In genomic region chr15:94220686-94221085, GRCm38 (mm10) we compare ENCODE assay signal across 11 mouse cellular contexts.
DNase-seq lines count a peak whose midpoint lies in the region; ATAC-seq lines count a peak whose summit lies in the region.
"Had no signal": no experiment of that assay in that cellular context is flagged by ENCODE, and none has a peak within 500 bp of the region (broad histone marks: within the 10 kb centered on the region; RNA-seq: fewer than 3 reads in every experiment).

No protein-coding gene starts in this region.

- no peaks in the 10 kb centered on the region for H3K36me3 ChIP-seq in forebrain, embryonic 16.5 days (ENCODE audit: control insufficient read depth, insufficient read depth)
- no peaks in the 10 kb centered on the region for H3K36me3 ChIP-seq in forebrain, embryonic 13.5 days (ENCODE audit: poor library complexity, severe bottlenecking)
- no peaks in the 10 kb centered on the region for H3K36me3 ChIP-seq in heart, embryonic 15.5 days
- H3K36me3 ChIP-seq: midbrain, embryonic 10.5 days had no signal

- H3K27ac ChIP-seq in forebrain, embryonic 16.5 days (ENCODE audit: low read length): peak overlapping the region; percentile 15; the same call in 1 of the 2 replicates
- H3K27ac ChIP-seq in forebrain, embryonic 13.5 days: no peak overlapping the region
- peak overlapping the region; percentile 44 for H3K27ac ChIP-seq in heart, embryonic 15.5 days
- H3K27ac ChIP-seq: liver, embryonic 14.5 days; midbrain, embryonic 10.5 days had no signal

- no peak overlapping the region for H3K4me2 ChIP-seq in forebrain, embryonic 16.5 days (ENCODE audit: low read length)
- no peak overlapping the region for H3K4me2 ChIP-seq in forebrain, embryonic 13.5 days
- no peak overlapping the region for H3K4me2 ChIP-seq in heart, embryonic 15.5 days

- DNase-seq in kidney, postnatal 4 days: peak; percentile 16 to 54
- no peak for DNase-seq in kidney, adult 8-10 months
- DNase-seq in naive thymus-derived CD4-positive, alpha-beta T cell, adult 2 months (ENCODE audit: low read depth): peak; percentile 66
- DNase-seq in thymus, postnatal 4 days: no peak
- no peak for DNase-seq in right cerebral cortex, postnatal 36 days (ENCODE audit: low spot score in 2 of 2)
- DNase-seq: B cell, adult 2 months had no signal

- peak; percentile 45; the same call in 1 of the 2 replicates for ATAC-seq in forebrain, embryonic 16.5 days
- no peak for ATAC-seq in forebrain, embryonic 13.5 days
- ATAC-seq in heart, embryonic 15.5 days (replicated peaks; ENCODE audit: insufficient number of reproducible peaks, insufficient read depth, low FRiP score, low read depth): no peak

- peaks cover 12% of the 10 kb centered on the region for H3K4me1 ChIP-seq in forebrain, embryonic 16.5 days (replicated peaks; ENCODE audit: control insufficient read depth, insufficient read depth, low read length)
- 0 out of 2 replicates have a peak, but pooled peaks cover 6% of the 10 kb centered on the region for H3K4me1 ChIP-seq in forebrain, embryonic 13.5 days
- peaks cover 30% of the 10 kb centered on the region for H3K4me1 ChIP-seq in heart, embryonic 15.5 days (replicated peaks)
- H3K4me1 ChIP-seq: midbrain, embryonic 10.5 days had no signal

- no peak overlapping the region for H3K4me3 ChIP-seq in forebrain, embryonic 16.5 days (replicated peaks; ENCODE audit: low read length)
- H3K4me3 ChIP-seq in forebrain, embryonic 13.5 days: no peak overlapping the region
- no peak overlapping the region for H3K4me3 ChIP-seq in heart, embryonic 15.5 days
- H3K4me3 ChIP-seq: midbrain, embryonic 10.5 days had no signal

- WGBS in forebrain, embryonic 16.5 days: 63% methylated on average over 8 of the region's 8 CpGs
- 75% methylated on average over 8 of the region's 8 CpGs for WGBS in forebrain, embryonic 13.5 days
- WGBS in heart, embryonic 15.5 days: 36% methylated on average over 8 of the region's 8 CpGs

- no peaks in the 10 kb centered on the region for H3K9me3 ChIP-seq in forebrain, embryonic 16.5 days (ENCODE audit: control insufficient read depth, low read length)
- H3K9me3 ChIP-seq in forebrain, embryonic 13.5 days (replicated peaks): no peaks in the 10 kb centered on the region
- no peaks in the 10 kb centered on the region for H3K9me3 ChIP-seq in heart, embryonic 15.5 days (replicated peaks)
- H3K9me3 ChIP-seq: midbrain, embryonic 10.5 days had no signal

- no peak overlapping the region for H3K9ac ChIP-seq in forebrain, embryonic 16.5 days (replicated peaks; ENCODE audit: low read depth, low read length)
- no peak overlapping the region for H3K9ac ChIP-seq in forebrain, embryonic 13.5 days
- H3K9ac ChIP-seq in heart, embryonic 15.5 days: no peak overlapping the region
- H3K9ac ChIP-seq: liver, embryonic 14.5 days had no signal

- H3K27me3 ChIP-seq in forebrain, embryonic 16.5 days (replicated peaks; ENCODE audit: control insufficient read depth, insufficient read depth, low read length): no peaks in the 10 kb centered on the region
- H3K27me3 ChIP-seq in forebrain, embryonic 13.5 days: no peaks in the 10 kb centered on the region
- no peaks in the 10 kb centered on the region for H3K27me3 ChIP-seq in heart, embryonic 15.5 days

Comparison
In these comparisons a context has a peak if more than half of its experiments do, and no peak if none do; other contexts are left out.
1. DNase-seq: peak in kidney, postnatal 4 days (2 of 2) and naive thymus-derived CD4-positive, alpha-beta T cell, adult 2 months (single experiment); none in kidney, adult 8-10 months (0 of 2), thymus, postnatal 4 days (single experiment) and right cerebral cortex, postnatal 36 days (0 of 2).